Mouse (Mus musculus) heart, embryonic 13.5 days (tissue): ENCODE data around the gene Xcl1. TPM values are rescaled to one million over a fixed set of nuclear protein-coding genes. Genes with fewer than 3 reads are reported as not detected.

Experiments
- polyA plus RNA-seq: library from polyadenylated mRNA; unstranded; fragments of >200 nt; fragmentation: Nextera tagmentation; extraction: Ambion mirVana; gene quantifications from 2 replicates; pipeline ENCODE4 v1.2.1, GENCODE M21; 2015

Xcl1 gene
- polyA plus RNA-seq, 1 experiment from 2014 or later: not detected

Other genes starting within 250 kb of the Xcl1 start
- gene Dpt, start 138.9 kb downstream of the Xcl1 start, polyA plus RNA-seq: 8.4 and 9.4 TPM in 2 replicates
- gene Tbx19, start 225.2 kb upstream of the Xcl1 start, polyA plus RNA-seq: not detected in 2 replicates